Mouse (Mus musculus) MEL (cell line): ENCODE data around the gene Olfr1440.

Source experiments
- EP300 ChIP-seq, 2 experiments: IDR thresholded peaks; 2 replicates each; pipeline ENCODE4 v1.6.1; 2011; ENCODE audit warnings: improper control_type of control experiment in 2 of 2, low read length in 2 of 2, low read depth in 1 of 2, mild to moderate bottlenecking in 1 of 2
- GATA1 ChIP-seq: IDR thresholded peaks from 2 replicates; pipeline ENCODE4 v1.6.1; 2011; ENCODE audit warnings: low read depth, low read length, improper control_type of control experiment
- HCFC1 ChIP-seq: IDR thresholded peaks from 2 replicates; pipeline ENCODE4 v1.6.1; 2012; ENCODE audit warnings: low read depth, mild to moderate bottlenecking, inconsistent platforms, low read length, improper control_type of control experiment, moderate library complexity
- MAZ ChIP-seq: IDR thresholded peaks from 2 replicates; pipeline ENCODE4 v1.6.1; 2012; ENCODE audit warnings: low read depth, mild to moderate bottlenecking, inconsistent platforms, low read length, improper control_type of control experiment
- MEF2A ChIP-seq: IDR thresholded peaks from 2 replicates; pipeline ENCODE4 v1.6.1; 2014; ENCODE audit warnings: low read depth, mild to moderate bottlenecking, inconsistent platforms, low read length, improper control_type of control experiment; ENCODE audit not compliant: poor library complexity, insufficient replicate concordance, severe bottlenecking; ENCODE audit errors: extremely low read depth
- MXI1 ChIP-seq: IDR thresholded peaks from 2 replicates; pipeline ENCODE4 v1.6.1; 2011; ENCODE audit warnings: mild to moderate bottlenecking, low read depth, low read length, improper control_type of control experiment
- ZKSCAN1 ChIP-seq: IDR thresholded peaks from 2 replicates; pipeline ENCODE4 v1.6.1; 2012; ENCODE audit warnings: low read depth, mild to moderate bottlenecking, inconsistent platforms, low read length, improper control_type of control experiment, moderate library complexity

DNA sequence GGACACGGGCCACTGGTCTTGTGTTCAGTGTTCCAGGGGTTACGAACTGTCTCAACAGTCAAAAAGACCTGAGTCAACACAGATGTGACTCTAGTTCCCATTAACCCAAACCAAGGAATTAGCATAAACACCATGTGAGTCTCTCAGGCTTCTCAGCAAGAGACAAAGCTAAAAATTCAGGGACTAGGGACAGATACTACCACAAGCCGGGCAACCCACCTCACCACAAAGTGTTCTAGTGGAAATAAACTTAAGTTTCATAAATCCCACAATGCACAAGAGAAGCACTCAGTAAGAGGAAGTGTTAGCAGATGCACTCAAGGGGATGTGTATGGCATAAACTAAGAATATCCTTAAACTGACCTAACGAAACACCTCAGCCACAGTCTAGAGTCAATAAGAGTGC lies 47.9 kb downstream of the Olfr1440 start:
- TF ChIP-seq MEF2A (no peak), MXI1 (no peak), GATA1 (no peak), EP300 (IDR thresholded peaks at IDR 0.05; ENCODE audit: low read depth in 1 of 2, low read length in 2 of 2) (no peak), HCFC1 (no peak), ZKSCAN1 (no peak), MAZ (no peak)
